Mouse (Mus musculus): ENCODE measurements at regions not wholly inside any gene's neighbourhood (a gene's known extent, or its start where the extent isn't known, plus 50 kb on each side); places are given as distances from the start of the nearest gene placed in this dataset.

- Histone ChIP-seq H3K36me3 (ENCODE audit: control insufficient read depth, insufficient read depth, low read length) (no peaks in the 10 kb centered on the region), H3K9ac (ENCODE audit: low read depth, low read length) (no peak overlapping the region), H3K9me3 (ENCODE audit: control insufficient read depth, low read length) (no peaks in the 10 kb centered on the region), H3K27ac (ENCODE audit: low read length) (no peak overlapping the region), H3K4me2 (ENCODE audit: low read depth, low read length) (no peak overlapping the region), H3K4me3 (ENCODE audit: low read length) (no peak overlapping the region), H3K27me3 (replicated peaks; ENCODE audit: control insufficient read depth, insufficient read depth, low read length) (no peaks in the 10 kb centered on the region), H3K4me1 (ENCODE audit: control insufficient read depth, insufficient read depth, low read length) (no peaks in the 10 kb centered on the region)
- WGBS: 90% methylated on average over 3 of the region's 3 CpGs
- ATAC-seq: no peak
These were observed 137.3 kb upstream of the Sptlc3 start for GRCm38 (mm10) chr2:139356280-139357010.

GRCm38 (mm10) chr2:139362245-139362847 is 131.4 kb upstream of the Sptlc3 start:
- 78% methylated on average over 1 of the region's 1 CpGs for WGBS
- Histone ChIP-seq H3K4me3 (ENCODE audit: low read length) (no peak overlapping the region), H3K9me3 (ENCODE audit: control insufficient read depth, low read length) (no peaks in the 10 kb centered on the region), H3K4me2 (ENCODE audit: low read depth, low read length) (no peak overlapping the region), H3K27me3 (replicated peaks; ENCODE audit: control insufficient read depth, insufficient read depth, low read length) (no peaks in the 10 kb centered on the region), H3K4me1 (ENCODE audit: control insufficient read depth, insufficient read depth, low read length) (no peaks in the 10 kb centered on the region), H3K9ac (ENCODE audit: low read depth, low read length) (no peak overlapping the region), H3K27ac (ENCODE audit: low read length) (no peak overlapping the region), H3K36me3 (ENCODE audit: control insufficient read depth, insufficient read depth, low read length) (no peaks in the 10 kb centered on the region)
- no peak for ATAC-seq

GRCm38 (mm10) chr2:139370070-139370469 is 123.6 kb upstream of the Sptlc3 start:
- H3K36me3 ChIP-seq (ENCODE audit: control insufficient read depth, insufficient read depth, low read length): no peaks in the 10 kb centered on the region
- H3K4me1 ChIP-seq (ENCODE audit: control insufficient read depth, insufficient read depth, low read length): no peaks in the 10 kb centered on the region
- H3K4me3 ChIP-seq (ENCODE audit: low read length): no peak overlapping the region
- H3K9me3 ChIP-seq (ENCODE audit: control insufficient read depth, low read length): no peaks in the 10 kb centered on the region
- no peak overlapping the region for H3K9ac ChIP-seq (ENCODE audit: low read depth, low read length)
- H3K27ac ChIP-seq (ENCODE audit: low read length): no peak overlapping the region
- no peak for ATAC-seq
- no peak overlapping the region for H3K4me2 ChIP-seq (ENCODE audit: low read depth, low read length)
- H3K27me3 ChIP-seq (replicated peaks; ENCODE audit: control insufficient read depth, insufficient read depth, low read length): no peaks in the 10 kb centered on the region
- WGBS: 24% methylated on average over 1 of the region's 1 CpGs

DNA sequence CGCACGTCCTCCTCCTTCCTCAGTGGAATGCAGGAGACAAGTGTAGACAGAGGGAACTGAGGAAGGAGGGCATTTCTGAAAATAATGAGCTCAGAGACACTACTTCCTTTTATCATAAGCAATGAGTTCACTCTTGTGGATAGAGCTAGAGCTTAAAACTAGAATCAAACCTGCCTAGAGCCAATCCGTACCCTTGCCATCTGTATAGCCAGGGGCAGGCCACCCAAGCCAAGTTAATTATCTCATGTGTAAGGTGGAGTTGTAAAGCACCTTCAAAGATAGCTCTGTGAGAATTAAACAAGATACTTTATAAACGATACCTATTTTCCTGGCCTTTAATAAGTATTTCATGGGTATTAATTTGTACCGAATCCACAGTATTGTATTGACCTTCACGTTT is 113.4 kb upstream of the Sptlc3 start:
- Histone ChIP-seq H3K9me3 (ENCODE audit: control insufficient read depth, low read length) (no peaks in the 10 kb centered on the region), H3K4me1 (ENCODE audit: control insufficient read depth, insufficient read depth, low read length) (no peaks in the 10 kb centered on the region), H3K9ac (ENCODE audit: low read depth, low read length) (no peak overlapping the region), H3K4me3 (ENCODE audit: low read length) (no peak overlapping the region), H3K27me3 (replicated peaks; ENCODE audit: control insufficient read depth, insufficient read depth, low read length) (no peaks in the 10 kb centered on the region), H3K36me3 (ENCODE audit: control insufficient read depth, insufficient read depth, low read length) (no peaks in the 10 kb centered on the region), H3K4me2 (ENCODE audit: low read depth, low read length) (no peak overlapping the region), H3K27ac (ENCODE audit: low read length) (no peak overlapping the region)
- ATAC-seq: no peak
- WGBS: 69% methylated on average over 6 of the region's 6 CpGs

GRCm38 (mm10) chr2:139381628-139382027 is 112.1 kb upstream of the Sptlc3 start:
- H3K9ac ChIP-seq (ENCODE audit: low read depth, low read length): no peak overlapping the region
- 3% methylated on average over 1 of the region's 1 CpGs for WGBS
- no peaks in the 10 kb centered on the region for H3K9me3 ChIP-seq (ENCODE audit: control insufficient read depth, low read length)
- no peak overlapping the region for H3K27ac ChIP-seq (ENCODE audit: low read length)
- no peaks in the 10 kb centered on the region for H3K27me3 ChIP-seq (replicated peaks; ENCODE audit: control insufficient read depth, insufficient read depth, low read length)
- no peak overlapping the region for H3K4me2 ChIP-seq (ENCODE audit: low read depth, low read length)
- no peaks in the 10 kb centered on the region for H3K4me1 ChIP-seq (ENCODE audit: control insufficient read depth, insufficient read depth, low read length)
- ATAC-seq: peak; percentile 58; the same call in 1 of the 2 replicates
- H3K36me3 ChIP-seq (ENCODE audit: control insufficient read depth, insufficient read depth, low read length): no peaks in the 10 kb centered on the region
- no peak overlapping the region for H3K4me3 ChIP-seq (ENCODE audit: low read length)

- H3K4me1 ChIP-seq (ENCODE audit: control insufficient read depth, insufficient read depth, low read length): no peaks in the 10 kb centered on the region
- no peak overlapping the region for H3K27ac ChIP-seq (ENCODE audit: low read length)
- H3K9ac ChIP-seq (ENCODE audit: low read depth, low read length): no peak overlapping the region
- H3K36me3 ChIP-seq (ENCODE audit: control insufficient read depth, insufficient read depth, low read length): no peaks in the 10 kb centered on the region
- H3K27me3 ChIP-seq (replicated peaks; ENCODE audit: control insufficient read depth, insufficient read depth, low read length): no peaks in the 10 kb centered on the region
- 55% methylated on average over 3 of the region's 3 CpGs for WGBS
- no peaks in the 10 kb centered on the region for H3K9me3 ChIP-seq (ENCODE audit: control insufficient read depth, low read length)
- no peak overlapping the region for H3K4me3 ChIP-seq (ENCODE audit: low read length)
- no peak for ATAC-seq
- no peak overlapping the region for H3K4me2 ChIP-seq (ENCODE audit: low read depth, low read length)
These were observed 80.2 kb upstream of the Sptlc3 start for GRCm38 (mm10) chr2:139413559-139413958.

DNA sequence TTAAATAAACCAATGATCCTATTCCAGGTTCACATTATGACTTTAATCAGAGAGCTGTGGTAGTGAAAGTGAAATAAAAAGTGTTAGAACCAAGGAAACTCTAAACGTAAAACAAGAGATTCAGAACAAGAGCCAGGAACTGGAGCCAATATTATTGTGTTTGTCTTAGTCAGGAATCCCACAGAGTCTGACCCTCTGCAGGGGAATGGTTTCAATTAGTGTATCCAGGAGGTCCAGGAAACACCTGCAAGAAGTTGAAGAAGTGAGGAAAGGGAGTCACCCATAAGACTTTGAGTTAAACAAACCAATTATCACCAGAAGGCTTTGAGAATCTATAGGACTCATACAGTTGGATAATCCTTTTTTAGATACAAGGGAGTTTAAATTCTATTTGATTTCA is 76.2 kb upstream of the Sptlc3 start:
- WGBS: 37% methylated on average over 1 of the region's 1 CpGs

DNA sequence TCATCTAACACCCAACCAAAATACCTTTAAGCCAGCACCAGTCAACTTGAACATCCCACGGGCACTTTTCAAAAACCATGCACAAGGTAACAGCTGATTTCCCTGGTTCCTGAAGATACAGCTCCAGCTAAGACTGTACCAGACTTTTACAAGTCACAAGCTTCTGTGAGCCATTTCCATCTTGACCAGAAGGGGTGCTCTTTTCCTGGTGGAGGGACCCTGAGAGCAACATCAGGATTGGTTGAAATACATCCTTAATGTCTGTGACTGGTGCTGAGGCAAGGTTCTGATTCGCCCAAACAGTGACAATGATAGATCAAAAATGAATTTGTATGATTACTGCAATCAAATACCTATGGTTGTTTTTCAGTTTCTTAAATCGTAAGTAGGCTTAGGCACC is 71.0 kb upstream of the Sptlc3 start:
- no peak overlapping the region for H3K4me2 ChIP-seq (ENCODE audit: low read depth, low read length)
- no peak overlapping the region for H3K9ac ChIP-seq (ENCODE audit: low read depth, low read length)
- H3K27ac ChIP-seq (ENCODE audit: low read length): no peak overlapping the region
- H3K4me3 ChIP-seq (ENCODE audit: low read length): no peak overlapping the region
- H3K27me3 ChIP-seq (replicated peaks; ENCODE audit: control insufficient read depth, insufficient read depth, low read length): no peaks in the 10 kb centered on the region
- no peaks in the 10 kb centered on the region for H3K36me3 ChIP-seq (ENCODE audit: control insufficient read depth, insufficient read depth, low read length)
- no peak for ATAC-seq
- H3K4me1 ChIP-seq (ENCODE audit: control insufficient read depth, insufficient read depth, low read length): no peaks in the 10 kb centered on the region
- no peaks in the 10 kb centered on the region for H3K9me3 ChIP-seq (ENCODE audit: control insufficient read depth, low read length)
- 77% methylated on average over 3 of the region's 3 CpGs for WGBS

More for the DNA sequence above, 76.2 kb upstream of the Sptlc3 start:
- Histone ChIP-seq H3K27me3 (replicated peaks; ENCODE audit: control insufficient read depth, insufficient read depth, low read length) (no peaks in the 10 kb centered on the region), H3K27ac (ENCODE audit: low read length) (no peak overlapping the region), H3K36me3 (ENCODE audit: control insufficient read depth, insufficient read depth, low read length) (no peaks in the 10 kb centered on the region), H3K4me1 (ENCODE audit: control insufficient read depth, insufficient read depth, low read length) (no peaks in the 10 kb centered on the region), H3K4me3 (ENCODE audit: low read length) (no peak overlapping the region), H3K4me2 (ENCODE audit: low read depth, low read length) (no peak overlapping the region), H3K9me3 (ENCODE audit: control insufficient read depth, low read length) (no peaks in the 10 kb centered on the region), H3K9ac (ENCODE audit: low read depth, low read length) (no peak overlapping the region)
- ATAC-seq: no peak

GRCm38 (mm10) chr2:139423413-139423812 is 70.3 kb upstream of the Sptlc3 start:
- WGBS: 70% methylated on average over 2 of the region's 2 CpGs

More at GRCm38 (mm10) chr2:139423413-139423812, 70.3 kb upstream of the Sptlc3 start:
- ATAC-seq: no peak
- Histone ChIP-seq H3K4me2 (ENCODE audit: low read depth, low read length) (no peak overlapping the region), H3K36me3 (ENCODE audit: control insufficient read depth, insufficient read depth, low read length) (no peaks in the 10 kb centered on the region), H3K4me1 (ENCODE audit: control insufficient read depth, insufficient read depth, low read length) (no peaks in the 10 kb centered on the region), H3K27me3 (replicated peaks; ENCODE audit: control insufficient read depth, insufficient read depth, low read length) (no peaks in the 10 kb centered on the region), H3K9me3 (ENCODE audit: control insufficient read depth, low read length) (no peaks in the 10 kb centered on the region), H3K9ac (ENCODE audit: low read depth, low read length) (no peak overlapping the region), H3K27ac (ENCODE audit: low read length) (no peak overlapping the region), H3K4me3 (ENCODE audit: low read length) (no peak overlapping the region)

All from intestine, embryonic 16.5 days (tissue).